Mouse (Mus musculus) gonadal fat pad, adult 2 months (tissue): ENCODE measurements around the gene Gramd4. TPM values are rescaled to one million over a fixed set of nuclear protein-coding genes. Genes with fewer than 3 reads are reported as not detected.

Source experiments
- DNase-seq: peaks from one replicate; pipeline ENCODE4 v3.0.0-alpha.2; 2012; ENCODE audit warnings: low read depth
- polyA plus RNA-seq: library from polyadenylated mRNA; depleted of rRNA; stranded (reverse); fragments of >200 nt; gene quantifications from 2 replicates; pipeline ENCODE4 v1.2.3, GENCODE M21; 2012; rRNA removed

Gene Gramd4
- polyA plus RNA-seq, 1 experiment, result 42.5 TPM

GRCm38 (mm10) chr15:86181941-86182439, 124.5 kb downstream of the Gramd4 start:
- no peak for DNase-seq

- DNase-seq, result no peak
Measured at GRCm38 (mm10) chr15:86182646-86183045, 125.2 kb downstream of the Gramd4 start.

DNA sequence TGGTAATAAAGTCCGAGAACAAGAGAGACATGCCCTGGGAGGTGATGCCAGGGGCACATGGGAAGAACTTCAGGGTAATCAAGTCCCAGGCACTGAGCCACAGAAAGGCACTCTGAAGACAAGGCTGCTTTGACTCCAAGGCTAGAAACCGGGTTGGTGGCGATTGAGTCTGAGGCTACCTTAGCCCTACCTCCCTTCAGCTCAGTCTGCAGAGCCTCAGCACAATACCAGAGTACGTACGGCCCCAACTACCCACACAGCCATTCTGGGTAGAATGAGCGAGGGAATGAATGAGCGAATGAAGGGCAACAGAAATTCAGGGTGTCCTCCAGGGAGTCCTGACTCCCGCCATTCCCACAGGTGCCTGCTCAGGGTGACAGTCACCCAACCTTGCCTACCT, 126.0 kb downstream of the Gramd4 start:
- no peak for DNase-seq

GRCm38 (mm10) chr15:86184071-86184470, 126.6 kb downstream of the Gramd4 start:
- DNase-seq, result no peak

DNA sequence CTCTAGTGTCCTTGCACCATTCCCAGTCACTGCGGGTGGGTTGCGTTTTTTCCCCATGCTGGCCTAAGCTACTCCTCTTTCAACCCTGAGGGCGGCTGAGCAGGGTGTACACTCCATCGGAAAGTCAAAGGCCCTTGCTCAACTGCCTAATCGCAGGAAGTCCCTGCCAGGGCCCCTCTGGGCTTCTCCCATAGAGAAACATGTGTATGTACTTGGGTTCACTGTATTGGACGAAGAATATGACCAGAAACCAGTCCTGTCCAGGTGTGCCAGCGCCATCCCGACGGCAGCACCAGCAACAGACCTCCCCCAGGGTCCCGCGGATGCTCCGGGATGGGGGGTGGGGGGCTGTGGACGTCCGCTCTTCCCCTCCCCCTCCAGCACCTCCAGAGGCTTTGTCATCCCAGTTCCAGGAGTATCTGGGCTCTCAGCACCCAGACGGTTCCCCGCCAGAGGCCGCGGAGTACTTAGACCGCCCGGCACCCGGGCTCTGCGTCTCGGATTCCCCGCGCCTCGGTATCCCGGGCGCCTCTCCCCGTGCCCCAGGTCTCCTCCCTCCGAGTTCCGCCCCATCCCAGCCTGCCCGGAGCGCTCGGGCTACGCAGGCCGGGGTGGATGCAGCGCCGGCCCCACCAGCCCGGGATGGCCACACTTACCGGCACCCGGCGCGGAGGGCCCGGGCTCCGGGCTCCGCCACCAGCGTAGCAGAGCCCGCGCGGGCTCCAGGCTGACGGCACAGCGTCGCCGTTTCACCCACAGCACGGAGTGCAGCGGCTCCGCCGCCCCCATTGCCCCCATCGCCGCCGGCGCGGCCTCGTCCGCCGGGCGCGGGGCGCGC, 127.6 kb downstream of the Gramd4 start:
- DNase-seq, result no peak

DNA sequence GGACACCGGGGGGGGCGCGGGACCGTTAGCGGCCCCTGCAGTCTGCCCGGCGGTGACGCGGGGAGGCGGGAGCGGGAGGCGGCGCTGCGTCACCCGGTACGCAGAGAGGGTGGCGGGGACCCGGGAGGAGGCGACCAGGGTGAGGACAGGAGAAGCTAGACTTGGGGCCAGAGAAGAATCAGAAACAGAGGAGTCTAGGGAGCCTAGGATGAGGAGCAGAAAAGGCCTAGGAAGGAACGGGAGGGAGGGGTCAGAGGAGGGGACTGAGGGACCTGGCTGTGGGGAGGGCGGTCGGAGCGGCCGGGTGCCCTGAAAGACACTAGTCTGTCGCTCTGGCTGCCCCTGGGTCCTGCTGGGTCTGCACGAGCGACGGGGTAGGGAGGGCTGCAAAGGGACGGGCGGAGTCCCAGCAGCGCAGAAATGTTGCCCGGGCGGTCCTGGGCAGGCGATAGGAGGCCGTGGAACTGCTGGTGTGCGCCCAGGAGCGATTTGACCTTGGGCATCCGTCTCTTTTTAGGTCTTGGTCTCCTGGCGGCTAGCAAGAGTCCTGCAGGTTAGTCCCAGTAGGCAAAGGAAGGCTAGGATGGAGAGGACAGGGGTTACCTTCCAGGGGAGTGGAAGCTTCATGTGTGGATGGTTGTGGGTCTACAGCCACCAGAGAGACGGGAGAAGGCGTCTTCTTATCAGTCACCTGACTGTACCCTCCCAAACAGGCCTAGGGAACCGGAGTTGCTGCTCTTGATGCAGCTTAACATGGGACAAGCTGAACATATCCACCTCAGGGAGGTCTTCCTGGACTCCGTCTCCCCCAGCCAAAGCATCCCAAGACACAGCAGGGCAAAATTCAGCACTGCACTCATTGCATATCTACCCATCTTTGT, 128.4 kb downstream of the Gramd4 start, which contains the start of gene Cerk:
TSS of gene Cerk (minus strand) at position 453 of the 881 bp plus-strand sequence.
- no peak for DNase-seq

DNA sequence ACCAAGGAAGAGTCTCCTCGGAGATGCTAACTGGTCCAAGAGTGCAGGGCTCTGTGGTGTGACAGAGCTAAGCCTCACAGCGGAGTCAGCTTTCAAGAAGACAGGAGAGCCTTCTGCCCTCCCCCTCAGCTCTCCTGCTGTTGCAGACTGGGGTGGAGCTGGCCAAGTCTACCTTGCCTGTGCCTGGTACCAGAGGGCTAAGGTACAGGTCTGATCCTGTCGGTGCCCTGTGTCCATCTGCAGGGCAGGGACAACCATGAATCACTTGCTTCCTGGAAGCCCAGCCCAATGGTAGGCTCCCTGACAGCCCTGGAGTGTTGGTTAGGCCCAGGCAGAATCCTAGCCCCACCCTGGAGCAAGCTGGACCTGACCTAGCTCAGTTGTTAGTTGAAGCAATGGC, 129.2 kb downstream of the Gramd4 start:
- no peak for DNase-seq

Other genes starting within 250 kb of the Gramd4 start
- gene Cdpf1, start 246.0 kb upstream of the Gramd4 start, polyA plus RNA-seq, result 35.1 and 51.3 TPM in 2 replicates
- gene Pkdrej, start 236.0 kb upstream of the Gramd4 start, polyA plus RNA-seq, result 0.62 and 1.0 TPM in 2 replicates
- gene Ttc38, start 225.4 kb upstream of the Gramd4 start, polyA plus RNA-seq, result 12.6 and 18.4 TPM in 2 replicates
- gene Gtse1, start 197.9 kb upstream of the Gramd4 start, polyA plus RNA-seq, result 2.0 and 2.9 TPM in 2 replicates
- 36.5 and 36.8 TPM in 2 replicates for gene Trmu, start 178.4 kb upstream of the Gramd4 start, polyA plus RNA-seq
- 6.4 and 9.8 TPM in 2 replicates for gene Celsr1, start 23.9 kb upstream of the Gramd4 start, polyA plus RNA-seq
- gene Cerk, start 128.4 kb downstream of the Gramd4 start, polyA plus RNA-seq, result 16.1 and 16.4 TPM in 2 replicates
- gene Tbc1d22a, start 156.8 kb downstream of the Gramd4 start, polyA plus RNA-seq, result 43.8 and 48.1 TPM in 2 replicates